8 mouse cellular contexts compared by ENCODE assay signal in the genomic region with DNA sequence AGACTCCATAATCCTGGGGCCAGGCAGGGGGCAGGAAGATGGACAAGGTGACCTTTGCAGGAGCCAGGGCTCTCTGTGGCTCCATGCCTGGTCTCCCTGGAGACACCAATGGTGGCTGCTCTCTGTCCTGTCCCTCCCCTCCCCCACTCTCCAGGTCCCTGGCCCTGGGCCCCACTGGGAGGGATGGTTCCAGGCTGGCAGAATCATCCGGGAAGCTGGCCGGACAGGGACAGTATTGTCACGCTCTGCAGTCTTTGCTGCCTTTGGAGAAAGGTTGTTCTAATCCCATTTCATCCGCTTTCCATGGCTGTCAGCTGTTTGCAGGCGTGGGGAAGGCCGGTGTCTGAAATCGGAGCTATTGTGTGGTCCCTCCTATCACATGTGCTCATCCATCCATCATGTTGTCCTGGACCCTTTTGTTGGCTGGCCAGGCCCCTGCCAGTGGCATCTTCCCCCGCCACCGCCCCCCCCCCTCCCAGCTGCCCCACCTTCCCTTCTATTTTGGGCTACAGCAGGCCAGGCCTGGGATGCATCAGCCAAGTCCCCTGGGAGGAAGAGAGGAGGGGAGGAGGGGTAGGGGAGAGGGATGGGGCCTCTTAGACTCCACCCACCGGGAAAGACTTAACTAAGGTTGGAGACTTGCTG. TPM values are rescaled to one million over a fixed set of nuclear protein-coding genes. Genes with fewer than 3 reads are reported as not detected.
DNase-seq lines count a peak whose midpoint lies in the region; ATAC-seq and TF ChIP-seq lines count a peak whose summit lies in the region.

No protein-coding gene starts in this region.

- WGBS in intestine, embryonic 14.5 days = 19% methylated on average over 10 of the region's 10 CpGs
- WGBS in intestine, postnatal 0 days = 34% methylated on average over 10 of the region's 10 CpGs
- 3% methylated on average over 10 of the region's 10 CpGs for WGBS in heart, embryonic 11.5 days (ENCODE audit: insufficient replicate concordance)
- 16% methylated on average over 8 of the region's 10 CpGs for WGBS in limb, embryonic 12.5 days

- ATAC-seq in intestine, embryonic 14.5 days (replicated peaks; ENCODE audit: low FRiP score, low TSS enrichment, low read depth) = peak; percentile 81
- no peak for ATAC-seq in intestine, postnatal 0 days
- peak; percentile 64 for ATAC-seq in heart, embryonic 11.5 days (replicated peaks; ENCODE audit: insufficient number of reproducible peaks, low FRiP score, low TSS enrichment)
- ATAC-seq in limb, embryonic 12.5 days (ENCODE audit: insufficient number of reproducible peaks, insufficient read depth, low FRiP score, low TSS enrichment, low read depth) = peak; percentile 50; the same call in 1 of the 2 replicates

- H3K9me3 ChIP-seq in intestine, embryonic 14.5 days (ENCODE audit: control insufficient read depth, low read length) = no peaks in the 10 kb centered on the region
- H3K9me3 ChIP-seq in intestine, postnatal 0 days (ENCODE audit: control insufficient read depth) = no peaks in the 10 kb centered on the region
- no peaks in the 10 kb centered on the region for H3K9me3 ChIP-seq in heart, embryonic 11.5 days (replicated peaks; ENCODE audit: control insufficient read depth, low read length)
- H3K9me3 ChIP-seq in limb, embryonic 12.5 days = no peaks in the 10 kb centered on the region

- H3K4me3 ChIP-seq in intestine, embryonic 14.5 days (ENCODE audit: low read depth, low read length) = no peak overlapping the region
- no peak overlapping the region for H3K4me3 ChIP-seq in intestine, postnatal 0 days (ENCODE audit: low read depth, low read length)
- no peak overlapping the region for H3K4me3 ChIP-seq in heart, embryonic 11.5 days (ENCODE audit: low read depth, low read length)
- no peak overlapping the region for H3K4me3 ChIP-seq in limb, embryonic 12.5 days (replicated peaks)

- peak overlapping the region; percentile 24 for H3K4me2 ChIP-seq in intestine, embryonic 14.5 days (ENCODE audit: low read length)
- no peak overlapping the region for H3K4me2 ChIP-seq in intestine, postnatal 0 days (replicated peaks; ENCODE audit: low read depth)
- peak overlapping the region; percentile 55 for H3K4me2 ChIP-seq in heart, embryonic 11.5 days
- H3K4me2 ChIP-seq in limb, embryonic 12.5 days = no peak overlapping the region

- H3K36me3 ChIP-seq in intestine, embryonic 14.5 days (ENCODE audit: control insufficient read depth, insufficient read depth, low read length) = no peaks in the 10 kb centered on the region
- no peaks in the 10 kb centered on the region for H3K36me3 ChIP-seq in intestine, postnatal 0 days (ENCODE audit: control insufficient read depth, insufficient read depth)
- no peaks in the 10 kb centered on the region for H3K36me3 ChIP-seq in heart, embryonic 11.5 days (ENCODE audit: control insufficient read depth, insufficient read depth, low read length)
- no peaks in the 10 kb centered on the region for H3K36me3 ChIP-seq in limb, embryonic 12.5 days

- no peak for TF ChIP-seq CTCF in intestine, postnatal 0 days (IDR thresholded peaks at IDR 0.05; ENCODE audit: low read depth)

- peaks cover 15% of the 10 kb centered on the region for H3K4me1 ChIP-seq in intestine, embryonic 14.5 days (replicated peaks; ENCODE audit: control insufficient read depth, insufficient read depth, low read length)
- H3K4me1 ChIP-seq in intestine, postnatal 0 days (replicated peaks; ENCODE audit: control insufficient read depth, insufficient read depth, low read length) = no peaks in the 10 kb centered on the region; the same call in 1 of the 2 replicates
- peaks cover 33% of the 10 kb centered on the region for H3K4me1 ChIP-seq in heart, embryonic 11.5 days (ENCODE audit: control insufficient read depth, insufficient read depth, low read length)
- H3K4me1 ChIP-seq in limb, embryonic 12.5 days (replicated peaks) = peaks cover 13% of the 10 kb centered on the region

- DNase-seq in intestine, embryonic 14.5 days (ENCODE audit: low spot score) = peak; percentile 72
- peak; percentile 65 to 75 for DNase-seq in cerebellum, postnatal 14 days
- peak; percentile 51 for DNase-seq in skeletal muscle tissue, adult 2 months (ENCODE audit: low read depth, low spot score)
- no peak for DNase-seq in frontal cortex, postnatal 25 days (ENCODE audit: low spot score in 2 of 2)
- no peak for DNase-seq in spleen, postnatal 36 days (ENCODE audit: low spot score in 2 of 2)

- H3K27ac ChIP-seq in intestine, embryonic 14.5 days (ENCODE audit: low read depth) = no peak overlapping the region
- H3K27ac ChIP-seq in intestine, postnatal 0 days (ENCODE audit: low read depth, low read length) = no peak overlapping the region
- H3K27ac ChIP-seq in heart, embryonic 11.5 days (ENCODE audit: low read depth, low read length) = peak overlapping the region; percentile 89
- H3K27ac ChIP-seq in limb, embryonic 12.5 days = peak overlapping the region; percentile 18; the same call in 1 of the 2 replicates

- no peak overlapping the region for H3K9ac ChIP-seq in intestine, embryonic 14.5 days (ENCODE audit: low read length)
- H3K9ac ChIP-seq in intestine, postnatal 0 days (ENCODE audit: low read depth, low read length) = no peak overlapping the region
- H3K9ac ChIP-seq in heart, embryonic 11.5 days (ENCODE audit: low read depth, low read length) = peak overlapping the region; percentile 36; the same call in 1 of the 2 replicates
- H3K9ac ChIP-seq in limb, embryonic 12.5 days (replicated peaks) = no peak overlapping the region; the same call in 1 of the 2 replicates

- H3K27me3 ChIP-seq in intestine, embryonic 14.5 days (replicated peaks; ENCODE audit: control insufficient read depth, insufficient read depth, low read length) = no peaks in the 10 kb centered on the region
- no peaks in the 10 kb centered on the region for H3K27me3 ChIP-seq in intestine, postnatal 0 days (replicated peaks; ENCODE audit: control insufficient read depth, insufficient read depth, low read length)
- H3K27me3 ChIP-seq in heart, embryonic 11.5 days (ENCODE audit: control insufficient read depth, insufficient read depth, low read length) = no peaks in the 10 kb centered on the region
- peaks cover 8% of the 10 kb centered on the region; the same call in 1 of the 2 replicates for H3K27me3 ChIP-seq in limb, embryonic 12.5 days

RNA-seq across cellular contexts. Expression of a gene that starts 26.3 kb away (rescaled TPM):
- 2.9 and 3.1 TPM in 2 replicates for polyA plus RNA-seq in intestine, embryonic 14.5 days (2014; fragmentation: Nextera tagmentation; extraction: Ambion mirVana)
- polyA plus RNA-seq in intestine, postnatal 0 days (2015; fragmentation: Nextera tagmentation; extraction: Ambion mirVana) = 0.61 and 0.66 TPM in 2 replicates
- polyA plus RNA-seq in heart, embryonic 11.5 days (2014; fragmentation: Nextera tagmentation; extraction: Ambion mirVana) = 1.8 and 1.9 TPM in 2 replicates
- polyA plus RNA-seq in limb, embryonic 12.5 days (2016; fragmentation: Nextera tagmentation; extraction: Ambion mirVana) = 2.0 and 2.3 TPM in 2 replicates

Comparison
In these comparisons a context has a peak if more than half of its experiments do, and no peak if none do; other contexts are left out.
1. H3K4me2 ChIP-seq: peak in intestine, embryonic 14.5 days (single experiment) and heart, embryonic 11.5 days (single experiment); none in intestine, postnatal 0 days (single experiment) and limb, embryonic 12.5 days (single experiment).
2. DNase-seq: peak in intestine, embryonic 14.5 days (single experiment), cerebellum, postnatal 14 days (2 of 2) and skeletal muscle tissue, adult 2 months (single experiment); none in frontal cortex, postnatal 25 days (0 of 2) and spleen, postnatal 36 days (0 of 2).
3. H3K27ac ChIP-seq: peak in heart, embryonic 11.5 days (single experiment) and limb, embryonic 12.5 days (single experiment); none in intestine, embryonic 14.5 days (single experiment) and intestine, postnatal 0 days (single experiment).